Mouse (Mus musculus) brain, embryonic 18.5 days (tissue): ENCODE measurements around the gene Amotl1.
"Not testable (repeated sequence)": the region's sequence is repeated elsewhere in the genome, so short reads cannot be mapped to it uniquely, and the experiment has no call there.

Experiments used
- DNase-seq: peaks from one replicate; pipeline ENCODE4 v3.0.0-alpha.2; 2012; ENCODE audit warnings: low read depth, low spot score

Amotl1 gene

GRCm38 (mm10) chr9:14644956-14645355 is at the start of gene Amotl1:
Gene Amotl1, minus strand, starts transcription at chr9:14645056.
- DNase-seq = no peak

- DNase-seq = no peak
Measured at GRCm38 (mm10) chr9:14689376-14690108, 44.7 kb upstream of the Amotl1 start.

GRCm38 (mm10) chr9:14684363-14684762 is 39.5 kb upstream of the Amotl1 start:
- DNase-seq = no peak

GRCm38 (mm10) chr9:14682741-14683140 is 37.9 kb upstream of the Amotl1 start:
- DNase-seq = no peak

DNA sequence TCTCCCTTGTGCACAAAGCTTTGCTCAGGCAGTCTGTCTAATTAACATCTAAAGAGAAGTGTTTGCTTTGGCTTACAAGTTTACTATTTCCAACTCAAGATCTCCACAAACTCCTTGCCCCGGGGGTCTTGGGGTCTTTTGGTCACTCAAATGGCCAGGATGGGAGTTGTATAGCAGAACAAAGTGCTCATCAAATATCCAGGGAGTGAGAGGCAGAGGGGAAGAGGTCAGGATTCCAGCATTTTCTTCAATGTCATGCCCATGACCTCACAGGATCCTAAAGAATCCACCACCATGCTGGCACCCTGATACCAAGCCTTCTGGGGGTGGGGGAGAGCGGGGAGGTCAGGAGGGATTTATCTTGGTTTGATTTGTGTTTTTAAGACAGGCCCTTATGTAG is 35.7 kb upstream of the Amotl1 start:
- DNase-seq = no peak

DNA sequence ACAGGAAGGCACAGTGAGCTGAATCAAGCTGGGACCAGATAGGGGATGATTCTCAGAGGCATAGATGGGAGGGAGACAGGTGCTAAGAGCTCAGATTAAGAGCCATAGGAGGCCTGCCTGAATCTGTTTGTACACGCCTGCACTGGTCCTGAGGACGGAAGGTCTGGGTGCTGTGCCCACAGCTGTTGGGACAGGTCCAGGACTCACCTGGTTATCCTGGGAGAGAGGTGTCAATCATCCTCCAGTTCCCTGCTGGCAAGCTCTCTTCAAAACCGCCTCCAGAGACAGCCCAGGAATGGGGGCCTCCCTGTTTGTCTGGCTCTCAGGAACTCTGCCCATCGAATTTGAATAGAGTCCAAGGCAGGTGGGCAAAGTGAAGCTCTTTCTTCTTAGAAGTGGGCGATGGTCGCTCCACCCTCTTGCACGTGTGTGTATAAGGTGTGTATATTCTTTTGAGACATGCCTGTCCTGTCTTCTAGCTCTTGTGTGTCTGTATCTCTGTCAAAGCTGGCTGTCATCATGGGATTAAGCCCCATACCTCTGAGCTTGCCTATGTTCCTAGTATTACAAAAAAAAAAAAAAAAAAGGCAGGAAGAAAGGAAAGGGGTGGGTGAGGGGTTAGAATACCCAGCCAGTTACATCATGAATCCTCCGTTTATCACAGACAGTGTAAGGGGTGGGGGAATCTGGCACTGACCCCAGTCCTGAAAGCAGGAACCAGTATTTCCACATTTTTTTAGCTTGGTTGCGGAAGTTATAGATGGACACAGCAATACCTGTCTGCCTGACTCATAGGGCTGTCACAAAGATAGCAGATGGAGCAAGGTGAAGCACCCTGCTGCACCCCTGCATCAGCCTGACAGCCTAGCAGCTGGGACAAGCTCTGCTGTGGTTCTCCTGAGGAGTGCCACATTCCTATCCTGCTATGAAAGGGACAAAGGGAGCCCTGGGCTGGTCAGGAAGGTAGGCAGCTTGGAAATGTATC is 31.1 kb upstream of the Amotl1 start:
- DNase-seq = no peak

DNA sequence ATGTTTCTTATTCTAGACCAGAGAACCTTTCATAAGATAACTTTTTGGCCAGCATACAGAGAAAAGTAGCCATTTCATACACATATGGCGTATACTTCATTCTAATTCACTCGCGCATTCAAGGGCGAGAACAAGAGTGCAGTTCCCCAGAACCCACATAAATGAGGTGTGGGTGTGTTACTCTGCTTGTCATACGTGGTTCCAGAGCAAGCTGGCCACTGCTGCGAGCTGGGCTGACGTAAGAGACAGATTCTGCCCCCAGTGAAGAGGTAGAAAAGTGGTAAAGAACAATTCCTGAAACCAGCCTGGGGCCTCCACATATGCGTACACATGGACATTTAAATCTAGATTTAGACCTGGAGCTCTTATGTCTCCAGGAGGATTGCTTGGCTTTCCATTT is 29.6 kb upstream of the Amotl1 start:
- no peak for DNase-seq

- no peak for DNase-seq
Measured at GRCm38 (mm10) chr9:14673109-14673508, 28.3 kb upstream of the Amotl1 start.

GRCm38 (mm10) chr9:14671965-14672364 is 27.1 kb upstream of the Amotl1 start:
- not testable (repeated sequence) for DNase-seq

DNA sequence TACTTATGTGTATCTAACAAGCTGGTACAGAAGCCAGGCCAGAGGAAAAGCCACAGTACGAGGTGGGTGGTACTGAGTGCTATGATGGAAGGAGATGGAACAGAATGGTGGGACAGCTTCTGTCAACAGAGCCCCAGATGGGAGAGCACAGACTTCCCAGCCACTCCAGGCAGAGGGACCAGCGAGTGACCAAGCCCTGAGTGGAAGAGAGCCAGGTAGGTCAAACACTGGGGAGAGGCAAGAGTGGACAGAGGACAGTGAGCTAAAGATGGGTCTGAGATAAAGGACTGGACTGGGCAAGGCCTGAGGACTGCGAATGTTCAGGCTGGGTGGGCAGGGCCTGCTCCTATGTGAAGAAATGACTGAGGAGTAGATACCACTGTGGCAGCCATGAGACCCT is 23.5 kb upstream of the Amotl1 start:
- no peak for DNase-seq

DNA sequence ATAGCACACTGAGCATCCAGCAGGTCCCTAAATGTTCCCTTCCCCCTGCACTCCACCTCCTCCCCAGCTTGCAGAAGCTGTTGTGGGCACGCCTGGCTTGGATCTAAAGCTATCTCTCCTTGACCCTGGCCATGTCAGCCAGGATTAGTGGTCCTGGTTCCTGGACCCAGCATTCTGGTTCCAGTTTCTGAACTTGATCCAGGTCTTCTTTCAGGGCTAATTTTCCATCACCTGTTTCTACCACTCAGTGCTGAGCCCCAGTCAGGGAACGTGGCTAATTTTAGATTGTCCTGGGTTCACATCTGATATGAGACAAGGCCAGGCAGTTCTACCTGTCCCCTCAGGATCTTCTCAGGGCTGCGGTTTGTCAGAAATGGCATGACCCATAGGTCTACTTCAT is 21.2 kb upstream of the Amotl1 start:
- DNase-seq = no peak

DNA sequence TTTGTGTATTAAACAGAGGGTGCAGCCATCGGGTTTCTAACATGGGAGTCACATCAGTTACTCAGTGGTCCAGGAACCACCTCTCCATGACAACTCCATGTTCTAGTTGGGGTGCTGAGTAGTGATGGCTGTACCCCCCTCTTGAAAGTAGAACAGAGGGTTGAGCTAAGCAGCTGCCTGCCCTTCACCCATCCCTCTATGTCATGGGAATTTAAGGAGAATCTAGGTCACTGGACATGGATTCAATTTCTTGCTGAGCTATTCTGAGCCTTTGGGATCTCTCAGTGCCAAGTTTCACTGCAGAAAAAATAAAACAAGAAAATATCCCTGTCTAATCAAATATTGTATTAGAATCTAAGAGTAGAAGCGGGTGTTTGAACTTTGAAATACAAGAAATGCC is 18.7 kb upstream of the Amotl1 start:
- no peak for DNase-seq

DNA sequence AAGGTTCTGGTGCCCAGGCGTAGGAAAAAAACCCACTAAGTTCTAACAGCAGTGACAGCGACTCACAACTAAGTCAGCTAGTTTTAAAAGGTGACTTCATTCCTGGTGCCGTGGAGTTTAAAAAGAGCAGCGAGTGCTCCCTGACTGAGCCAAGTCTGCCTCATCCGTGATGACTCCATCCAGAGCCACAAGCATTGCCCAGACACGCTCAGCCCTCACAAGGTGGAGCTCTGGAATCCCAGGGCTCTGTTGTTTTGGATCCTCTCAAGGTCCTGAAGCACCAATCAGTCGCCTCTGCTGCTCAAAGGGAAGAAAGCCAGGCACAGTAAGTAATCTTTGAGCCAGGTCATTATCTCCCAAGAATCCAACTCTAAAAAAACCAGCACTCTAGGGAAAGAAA is 18.0 kb upstream of the Amotl1 start:
- DNase-seq = no peak

DNA sequence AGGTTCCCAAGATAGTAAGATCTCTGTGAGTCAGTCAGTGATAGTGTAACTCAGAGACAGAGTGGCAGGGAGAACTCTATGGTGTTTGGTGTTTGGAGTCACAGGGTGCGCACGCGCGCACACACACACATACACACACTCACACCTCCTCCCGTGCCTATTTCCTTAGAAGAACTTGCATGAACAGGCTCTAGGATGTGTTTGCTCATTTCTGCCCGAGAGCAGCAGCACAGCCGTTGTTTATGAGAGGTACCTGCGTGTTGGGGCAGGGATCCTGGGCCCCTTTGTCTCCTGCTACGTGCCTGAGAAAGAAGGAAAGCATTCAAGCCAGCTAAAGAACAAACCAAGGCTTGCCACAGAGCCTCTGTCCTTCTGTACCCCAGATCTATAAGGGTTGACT is 17.3 kb upstream of the Amotl1 start:
- DNase-seq = no peak

DNA sequence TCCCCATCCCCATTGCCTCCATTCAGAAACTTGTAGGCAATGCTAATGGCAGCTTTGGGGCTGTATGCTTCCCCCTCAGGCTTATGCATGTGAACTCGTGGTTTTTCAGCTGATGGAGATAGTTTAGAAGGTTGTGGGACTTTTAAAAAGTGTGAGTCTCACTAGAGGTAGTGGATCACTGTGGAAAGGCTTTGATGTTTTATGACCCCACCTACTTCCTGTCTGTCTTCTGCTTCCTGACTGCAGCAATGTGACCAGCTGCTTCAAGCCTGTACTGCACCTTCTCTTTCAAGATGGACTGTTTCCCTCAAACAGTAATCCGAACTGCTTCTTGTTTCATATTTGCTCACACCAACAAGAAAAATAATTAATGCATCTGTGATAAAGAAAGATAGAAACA is 13.1 kb upstream of the Amotl1 start:
- DNase-seq = no peak

GRCm38 (mm10) chr9:14654010-14654409 is 9.2 kb upstream of the Amotl1 start:
- DNase-seq = no peak

GRCm38 (mm10) chr9:14652761-14653160 is 7.9 kb upstream of the Amotl1 start:
- DNase-seq = no peak

DNA sequence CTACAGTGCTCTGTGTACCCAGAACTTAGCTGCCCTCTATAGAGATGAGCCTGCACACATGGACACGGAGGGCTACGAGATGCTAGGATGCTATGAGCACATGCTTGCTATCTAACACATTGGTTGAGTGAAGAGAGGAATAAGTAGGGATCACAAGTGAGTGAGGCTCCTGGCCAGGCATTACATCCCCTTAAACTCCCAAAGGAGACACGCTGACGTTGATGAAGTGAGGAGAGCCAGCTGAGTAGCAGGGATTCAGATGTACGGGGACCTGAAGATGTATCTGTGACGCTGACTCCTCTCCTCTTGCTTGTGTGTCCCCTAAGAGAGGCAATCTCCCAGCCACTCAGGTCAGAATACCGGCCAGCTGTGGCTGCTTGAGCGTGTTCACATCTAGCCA is 3.0 kb upstream of the Amotl1 start:
- no peak for DNase-seq

- DNase-seq = no peak
Measured at GRCm38 (mm10) chr9:14646641-14647040, 1.8 kb upstream of the Amotl1 start.

- DNase-seq = no peak
Measured at GRCm38 (mm10) chr9:14646061-14646460, 1.2 kb upstream of the Amotl1 start.

- no peak for DNase-seq
Measured at GRCm38 (mm10) chr9:14643328-14643727, 1.5 kb downstream of the Amotl1 start.

DNA sequence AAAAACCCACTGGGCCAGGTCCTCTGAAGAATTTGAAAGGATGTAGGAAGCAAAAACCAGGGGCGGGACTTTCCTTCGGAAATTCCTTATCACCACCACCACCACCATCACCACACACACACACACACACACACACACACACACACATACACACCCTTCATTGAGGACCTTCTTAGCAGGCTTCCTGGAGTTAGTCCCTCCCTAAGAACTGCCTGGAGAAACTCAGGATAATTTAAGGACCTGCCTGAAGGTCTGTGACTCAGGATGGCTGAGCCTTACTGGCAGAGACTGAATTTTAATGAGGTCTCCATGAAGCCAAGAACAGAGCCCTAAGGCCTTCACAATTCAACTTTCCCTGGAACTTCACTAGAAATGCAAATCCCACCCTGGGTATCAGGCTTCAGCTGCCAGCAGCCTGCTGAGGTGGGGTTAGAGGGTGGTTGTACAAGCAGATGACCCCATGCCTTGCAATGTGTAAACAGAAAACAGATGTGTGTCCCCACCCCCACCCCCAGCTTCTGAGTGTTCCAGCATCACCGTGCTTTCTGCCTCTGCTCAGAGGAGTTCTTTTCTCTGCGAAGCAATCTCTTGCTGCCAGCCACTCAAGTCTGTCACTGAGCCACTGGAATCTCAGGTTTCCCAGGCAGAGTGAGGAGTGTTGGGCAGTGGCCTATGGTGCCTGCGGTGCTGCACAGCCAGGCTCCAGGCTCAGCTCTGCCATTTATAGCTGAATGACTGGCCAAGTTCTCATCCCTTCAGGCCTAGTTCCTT is 2.4 kb downstream of the Amotl1 start:
- DNase-seq = peak; percentile 12
